Mouse (Mus musculus): Measurements from ENCODE around the gene Fam20b.

Fam20b gene

DNA sequence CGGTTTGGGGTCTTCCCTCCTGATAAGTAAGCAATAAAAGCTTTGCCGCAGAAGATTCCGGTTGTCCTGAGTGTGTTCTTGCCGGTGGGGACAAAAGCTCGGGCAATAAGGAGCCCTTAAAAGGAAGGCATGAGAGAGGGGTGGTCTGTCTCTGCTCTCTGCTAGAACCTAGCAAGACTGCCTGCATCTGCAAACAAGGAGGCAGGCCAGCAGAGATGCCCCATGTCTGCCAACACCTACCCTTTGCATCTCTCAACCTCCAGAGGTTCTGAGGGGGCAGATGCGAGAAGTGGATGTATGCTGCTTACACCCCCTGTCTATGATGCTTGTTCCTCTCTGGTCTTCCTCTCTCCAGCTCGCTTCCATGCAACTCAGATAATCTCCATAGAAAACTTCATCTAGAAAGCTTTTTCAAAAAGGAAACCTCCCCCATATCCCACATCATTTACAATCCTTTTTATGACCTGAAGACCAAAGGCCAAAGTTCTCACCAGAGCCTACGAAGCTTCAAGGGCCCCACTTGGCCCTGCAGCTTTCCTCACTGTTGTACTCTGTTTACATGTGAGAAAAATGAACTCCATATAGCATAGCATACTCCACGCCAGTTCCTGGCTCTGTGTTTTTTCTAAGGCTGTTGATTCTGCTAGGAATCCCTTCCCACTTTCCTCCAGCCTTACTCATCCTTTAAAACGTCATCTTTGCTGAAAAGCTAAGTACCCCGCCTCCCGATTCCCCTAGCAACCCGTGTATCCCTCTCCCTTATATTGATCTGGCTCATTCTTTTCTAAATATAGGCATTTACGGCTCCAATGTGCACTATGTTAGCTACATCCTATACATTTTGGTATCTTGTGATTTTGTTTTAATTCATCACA lies 8.6 kb upstream of the Fam20b start:
- no peak for DNase-seq

DNA sequence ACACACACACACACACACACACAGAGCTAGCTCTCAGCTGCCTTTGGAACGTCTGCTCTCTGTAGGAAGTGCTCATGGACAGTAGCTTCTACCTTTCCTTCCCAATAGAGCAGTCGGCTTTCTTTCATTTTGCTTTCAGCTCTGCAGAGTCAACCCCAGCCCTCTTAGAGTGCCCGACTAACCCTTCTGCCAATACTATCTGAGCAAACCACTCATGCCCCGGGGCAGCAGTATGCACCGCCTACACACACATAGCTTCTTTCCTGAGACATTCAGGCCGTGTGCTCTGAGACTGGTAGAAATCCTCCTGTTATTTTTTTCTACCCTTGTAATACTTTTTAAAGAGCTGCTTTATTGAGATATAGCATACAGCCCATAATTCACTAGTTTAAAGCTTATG lies 3.2 kb upstream of the Fam20b start:
- no peak for DNase-seq

DNA sequence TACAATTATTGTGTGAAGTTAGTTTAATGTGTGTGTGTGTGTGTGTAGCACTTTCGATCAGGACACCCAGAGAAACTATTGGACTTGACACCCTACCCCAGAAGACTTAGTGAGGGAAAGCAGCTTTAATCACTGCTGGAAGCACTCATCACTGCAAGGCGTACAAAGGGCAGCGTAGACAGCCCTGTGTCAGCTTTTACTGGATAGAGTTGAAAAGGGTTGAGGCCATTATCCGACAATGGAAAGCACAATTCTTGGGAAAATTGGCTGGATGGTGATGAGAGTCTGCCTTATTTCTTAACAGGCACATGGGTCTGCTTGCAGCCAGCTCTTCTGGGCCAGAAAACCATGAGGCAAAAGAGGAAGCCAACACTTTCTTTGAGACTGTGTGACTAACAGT lies 1.2 kb upstream of the Fam20b start:
- DNase-seq = no peak

DNA sequence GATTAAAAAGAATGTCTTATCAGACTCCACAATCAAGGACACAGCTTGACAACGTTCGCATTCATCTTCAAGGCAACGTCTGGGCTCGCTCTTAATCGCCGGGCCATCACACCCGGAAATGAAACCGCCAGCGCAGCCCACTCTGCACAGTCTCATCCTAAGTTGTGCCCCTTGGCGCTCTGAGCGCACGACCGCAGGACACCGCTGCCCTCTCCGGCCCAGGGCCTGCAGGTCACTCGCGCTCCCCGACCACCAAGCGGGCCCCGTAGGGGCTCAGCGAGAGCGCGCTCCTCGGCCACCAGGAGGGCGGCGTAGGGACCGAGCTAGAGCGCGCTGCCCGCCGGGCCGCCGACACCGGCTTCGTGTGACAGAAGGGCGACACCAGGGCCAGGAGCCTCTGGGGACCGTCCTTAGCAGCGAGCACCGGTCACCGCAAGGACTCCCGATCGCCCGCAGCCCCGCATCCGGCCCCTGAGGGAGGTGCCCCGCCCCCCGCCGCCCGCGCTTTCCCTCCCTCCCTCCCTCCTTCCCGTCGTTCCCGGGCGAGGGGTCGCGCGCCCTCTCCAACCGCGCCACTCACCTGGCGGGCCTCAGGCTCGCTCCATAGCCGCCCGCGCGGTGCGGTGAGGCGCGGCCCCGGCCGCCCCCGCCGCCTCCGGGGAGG lies 468 bp downstream of the Fam20b start:
- no peak for DNase-seq

DNA sequence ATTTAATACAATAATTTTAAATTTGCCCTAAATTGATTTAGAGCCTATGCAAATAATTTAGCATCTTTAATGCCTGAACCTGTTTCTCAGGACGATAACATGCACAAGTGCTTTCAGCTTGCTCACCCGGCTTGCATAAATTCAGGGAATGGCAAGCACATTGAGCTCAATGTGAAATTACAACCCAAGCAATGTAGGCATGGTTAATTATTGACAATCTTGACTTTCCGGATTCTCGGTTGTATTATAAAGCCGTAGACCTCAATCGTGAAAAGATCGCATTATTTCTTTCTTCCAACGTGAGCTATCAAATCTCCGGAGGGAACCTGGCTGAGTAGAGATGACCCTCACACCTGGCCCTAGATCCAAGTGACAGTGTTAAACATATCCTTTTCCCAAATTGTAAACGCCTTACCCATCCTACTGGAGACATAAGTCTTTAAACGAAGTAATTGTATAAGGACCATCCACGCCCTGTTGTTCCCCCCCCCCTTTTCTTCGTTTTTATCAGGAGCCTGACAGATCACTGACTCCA lies 1.1 kb downstream of the Fam20b start:
- DNase-seq = no peak

DNA sequence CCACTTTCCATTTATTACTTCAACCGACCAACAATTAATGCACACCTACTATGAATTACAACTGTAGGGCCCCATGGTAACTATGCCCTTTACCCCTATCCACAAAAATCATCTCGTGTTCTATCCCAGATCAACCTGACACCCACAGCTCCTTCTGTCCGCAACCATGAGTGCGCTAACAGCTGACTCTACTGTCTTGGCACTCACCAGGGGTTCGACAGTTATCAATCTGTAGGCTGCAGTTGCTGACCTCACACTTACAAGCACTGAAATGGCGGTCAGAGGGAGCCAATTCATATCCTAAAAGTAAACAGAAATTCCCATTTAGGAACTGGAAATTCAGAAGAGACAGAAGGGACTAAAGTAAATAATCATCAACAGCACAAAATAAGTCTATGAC lies 2.2 kb downstream of the Fam20b start:
- DNase-seq = no peak

DNA sequence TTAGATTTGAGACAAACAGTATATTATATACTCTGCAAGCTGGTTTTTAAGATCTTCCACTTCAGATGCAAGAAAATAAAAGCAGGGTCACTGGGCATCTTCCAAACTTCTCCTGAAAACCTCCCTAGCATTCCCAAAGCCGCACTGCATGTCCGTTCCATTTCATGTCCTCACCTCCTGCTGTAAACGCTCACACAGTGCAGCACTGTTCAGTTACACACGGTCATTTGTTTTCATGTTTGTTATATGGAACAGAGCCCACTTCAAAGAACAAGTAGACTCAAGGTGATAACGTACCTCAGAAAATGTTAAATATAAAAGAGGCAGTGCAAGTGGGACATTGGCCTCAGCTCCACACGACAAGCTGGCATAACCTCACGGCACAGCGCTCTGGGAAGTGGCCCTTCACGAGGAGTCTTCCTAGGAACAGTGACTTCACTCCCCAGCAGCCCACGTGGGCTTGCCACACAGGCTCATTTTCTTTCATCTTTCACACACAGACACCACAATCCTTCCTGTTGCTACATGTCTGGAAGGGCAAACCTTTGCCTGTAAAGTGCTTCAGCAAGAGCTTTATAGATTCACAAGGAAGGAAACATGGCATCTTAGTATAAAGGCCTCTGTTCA lies 8.3 kb downstream of the Fam20b start:
- no peak for DNase-seq

DNA sequence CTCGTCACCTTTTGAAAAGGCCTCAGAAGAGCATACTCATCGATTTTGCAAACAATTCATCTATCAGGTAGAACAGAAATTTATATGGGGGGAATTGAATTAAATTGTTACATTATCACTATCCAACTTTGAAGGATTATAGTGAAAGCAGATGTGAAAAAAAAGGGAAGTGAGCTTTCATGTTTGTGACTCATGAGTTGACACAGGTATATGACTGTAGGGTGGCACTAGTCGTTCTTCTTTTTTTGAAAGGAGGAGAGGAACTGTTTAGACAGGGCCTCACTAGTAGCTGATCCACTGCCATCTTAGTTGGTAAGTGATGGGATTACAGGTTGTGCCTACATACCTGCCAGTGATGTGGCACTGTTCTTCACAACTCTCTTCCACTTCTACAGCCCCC lies 10.2 kb downstream of the Fam20b start:
- DNase-seq = no peak

DNA sequence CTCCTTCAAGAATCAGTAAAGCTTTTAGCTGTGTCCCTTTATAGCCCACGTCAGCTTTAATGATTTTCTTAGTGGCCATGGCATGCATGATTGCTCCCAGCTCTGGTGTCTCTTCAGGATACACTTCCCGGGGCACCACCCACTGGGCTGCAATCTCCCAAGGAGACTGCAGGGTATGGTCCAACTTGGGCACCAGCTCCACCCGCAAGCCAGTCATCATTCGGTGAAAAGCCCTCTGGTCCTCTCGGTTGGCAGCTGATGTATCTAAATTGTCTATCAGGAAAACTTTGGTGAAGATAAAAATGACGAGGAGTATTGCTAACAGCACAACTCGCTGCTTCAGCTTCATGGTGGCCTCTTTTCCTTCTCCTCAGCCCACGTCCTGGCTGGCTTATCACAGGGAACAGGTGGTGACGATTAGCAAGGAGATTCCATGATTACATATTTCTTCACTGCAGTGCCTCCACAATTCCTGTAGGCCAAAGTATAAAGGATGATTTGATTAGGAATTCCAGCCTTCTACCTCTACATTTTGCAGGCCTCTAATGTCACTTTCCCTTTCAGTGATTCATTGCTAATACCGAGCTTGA lies 13.1 kb downstream of the Fam20b start:
- DNase-seq = no peak

DNA sequence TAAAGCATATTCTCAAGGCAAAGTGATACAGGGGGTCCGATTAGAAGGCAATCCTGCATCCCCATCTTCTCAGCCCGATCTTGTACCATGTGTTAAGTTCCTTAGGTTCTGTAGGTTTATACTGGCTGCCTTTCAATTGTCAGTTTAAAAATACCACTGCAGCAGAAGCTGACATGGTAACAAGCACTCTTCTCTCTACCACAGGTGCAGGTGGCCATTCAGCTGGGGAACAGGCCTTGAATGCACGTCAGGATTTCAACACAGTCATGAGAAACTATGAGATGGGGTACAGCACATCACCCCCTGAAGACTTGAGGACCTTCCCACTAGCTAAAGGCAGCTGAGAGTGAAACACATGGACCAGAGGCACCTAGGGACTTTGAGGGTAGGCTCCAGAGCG lies 15.4 kb downstream of the Fam20b start:
- DNase-seq = no peak

DNA sequence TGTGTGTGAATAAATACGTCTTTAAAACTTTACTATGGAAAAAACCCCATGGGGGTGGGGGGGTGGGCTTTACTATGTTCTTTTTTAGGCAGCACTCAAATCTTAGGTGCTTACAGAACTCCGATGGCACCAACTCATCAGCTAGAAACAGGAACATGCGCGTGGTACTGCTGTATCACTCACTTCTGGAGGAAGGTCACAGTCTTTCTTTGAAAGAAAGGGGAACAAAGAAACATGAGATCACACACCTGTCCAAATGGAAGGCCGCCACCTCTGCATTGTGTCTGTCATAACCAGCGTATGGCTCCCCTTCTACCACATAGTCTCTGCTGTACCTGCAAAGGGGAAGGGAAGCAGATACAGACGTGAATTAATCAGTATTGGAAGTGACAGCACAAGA lies 16.7 kb downstream of the Fam20b start:
- DNase-seq = no peak

DNA sequence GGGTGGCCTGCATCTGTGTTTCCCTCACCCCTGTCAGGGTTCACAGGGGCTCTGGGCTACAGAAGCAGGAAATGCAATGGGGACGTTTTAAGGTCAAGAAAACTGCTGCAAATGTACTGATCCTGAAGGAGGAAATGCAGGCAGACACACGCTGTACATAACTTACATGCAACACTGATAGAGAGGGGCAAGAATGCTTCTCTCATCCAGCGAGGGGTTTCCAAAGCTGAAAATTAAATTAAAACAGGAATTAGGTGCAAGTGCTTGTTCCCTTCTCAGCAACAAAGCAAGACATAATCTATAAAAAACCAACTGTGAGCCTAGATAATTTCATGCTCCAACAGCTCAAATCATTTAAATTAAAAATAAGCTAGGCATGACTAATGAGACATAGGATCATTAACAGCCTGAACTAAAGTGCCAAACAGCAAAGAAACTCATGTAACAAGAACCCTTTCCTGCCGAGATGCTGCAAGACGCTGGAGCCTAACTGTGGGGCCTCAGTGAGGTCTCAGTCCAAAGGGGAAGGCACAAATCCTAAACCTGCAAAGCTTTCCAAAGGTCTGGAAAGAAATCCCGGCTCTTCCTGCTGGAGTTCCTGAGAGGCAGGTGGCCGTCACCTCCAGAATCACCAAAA lies 32.7 kb downstream of the Fam20b start:
- DNase-seq = no peak

DNA sequence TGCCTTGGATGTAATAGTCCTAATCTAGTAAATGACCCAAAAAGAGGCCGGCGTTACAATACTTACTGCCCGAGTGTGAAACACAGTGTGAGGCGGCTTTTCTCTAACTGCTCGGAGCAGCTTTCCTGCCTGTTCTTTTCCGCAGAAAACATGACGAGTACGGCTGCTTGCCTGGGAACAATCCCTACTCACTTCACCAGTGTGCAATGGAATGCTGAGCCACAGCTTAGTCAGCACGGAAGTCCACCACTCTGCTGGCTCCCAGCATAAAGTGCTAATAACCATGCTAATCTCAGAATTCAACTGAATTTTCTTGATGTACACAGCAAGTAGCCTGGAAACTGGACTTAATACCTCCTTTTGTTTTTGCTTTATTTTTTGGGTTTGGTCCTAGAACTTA lies 39.3 kb downstream of the Fam20b start:
- no peak for DNase-seq

DNA sequence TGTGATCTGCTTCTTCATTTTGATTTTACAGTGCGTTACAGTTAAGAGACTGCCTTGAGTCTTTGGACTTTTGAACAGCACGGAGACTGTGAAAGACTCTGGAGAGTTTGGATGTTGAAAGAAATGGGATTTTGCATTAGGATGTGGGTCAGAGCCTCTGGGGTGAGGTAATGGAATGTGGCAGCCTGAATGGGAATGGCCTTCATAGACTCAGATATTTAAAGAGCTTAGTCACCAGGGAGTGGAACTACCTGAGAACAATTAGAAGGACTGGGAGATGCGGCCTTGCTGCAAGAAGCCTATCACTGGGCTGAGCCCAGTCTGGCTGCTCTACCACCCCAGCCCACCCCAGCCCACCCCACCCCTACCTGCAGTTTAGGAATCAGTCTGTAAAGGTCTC lies 41.7 kb downstream of the Fam20b start:
- DNase-seq = no peak

DNA sequence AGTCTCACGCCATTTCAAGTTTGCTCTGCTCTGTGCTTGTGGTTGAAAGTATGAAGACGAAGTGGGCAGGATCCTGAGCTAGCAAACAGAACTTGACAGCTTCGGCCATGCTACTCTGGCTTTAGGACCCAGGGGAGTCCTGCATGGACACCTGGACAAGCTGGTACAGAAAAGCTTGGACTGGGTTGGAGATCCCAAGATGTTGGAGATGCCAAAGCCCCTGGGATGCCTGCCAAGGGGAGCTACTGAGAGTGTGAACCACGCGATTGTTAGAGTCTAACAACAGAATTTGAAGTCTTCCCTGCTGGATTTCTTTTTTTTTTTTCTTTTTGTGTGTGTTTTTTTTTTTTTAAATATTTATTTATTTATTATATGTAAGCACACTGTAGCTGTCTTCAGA lies 42.3 kb downstream of the Fam20b start:
- DNase-seq = peak; percentile 38

DNA sequence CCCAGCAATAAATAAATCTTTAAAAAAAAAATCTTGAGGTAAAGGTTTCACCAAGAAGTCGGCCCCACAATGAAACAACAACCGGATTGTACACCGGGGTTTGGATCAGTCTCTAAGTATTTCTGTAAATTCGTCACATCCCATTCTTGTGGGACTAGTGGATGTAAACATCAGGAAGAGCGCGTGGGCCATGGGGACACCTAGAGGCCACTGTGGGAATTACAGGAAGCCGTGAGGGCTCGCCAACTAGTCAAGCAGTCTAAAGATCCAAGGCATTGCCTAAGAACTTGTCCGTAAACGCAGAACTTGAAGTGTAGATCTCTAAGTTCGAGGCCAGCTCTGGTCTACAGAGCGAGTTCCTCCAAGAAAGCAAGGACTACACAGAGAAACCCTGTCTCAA lies 42.7 kb downstream of the Fam20b start:
- DNase-seq = peak; percentile 52

DNA sequence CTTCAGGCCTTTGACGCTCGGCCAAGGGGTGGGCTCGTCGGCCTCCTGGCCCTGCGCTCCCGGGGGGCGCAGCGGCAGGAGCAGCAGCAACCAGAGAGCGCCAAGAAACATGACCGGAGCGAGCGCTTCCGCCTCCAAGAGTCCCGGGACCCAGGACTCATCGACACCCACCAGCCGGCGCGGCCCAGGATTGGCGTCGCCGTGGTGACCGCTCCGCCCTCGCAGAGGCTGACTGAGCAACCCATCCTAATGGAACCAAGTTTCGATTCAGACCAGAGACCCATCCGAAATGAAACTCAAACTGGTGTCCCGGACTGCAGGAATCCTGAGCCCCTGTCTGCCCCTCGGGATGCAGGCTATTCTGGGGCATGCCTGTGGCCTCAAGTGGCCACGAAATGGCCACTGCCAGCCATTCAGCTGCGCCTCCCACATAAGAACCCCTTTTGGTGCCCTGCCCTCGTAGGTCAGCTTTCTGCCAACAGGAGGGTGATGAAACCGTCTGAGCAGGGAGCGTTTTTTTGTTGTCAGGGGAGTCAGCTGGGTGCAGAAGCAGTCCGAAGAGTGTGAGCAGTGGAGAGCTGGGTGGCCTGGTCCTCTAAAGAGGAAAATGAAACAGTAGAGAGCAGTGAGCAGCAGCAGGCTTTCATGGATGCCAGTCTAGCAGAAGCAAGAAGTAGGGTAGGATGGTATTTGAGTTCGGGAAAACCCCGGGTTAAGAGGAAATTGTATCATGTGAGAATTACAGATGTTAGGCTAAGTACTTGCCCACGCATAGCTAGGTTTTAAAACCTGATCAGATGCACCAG lies 44.5 kb downstream of the Fam20b start, which contains the start of gene Tor3a:
Gene Tor3a, minus strand, starts transcription at position 162 of the 806 bp plus-strand sequence.
- DNase-seq = peak; percentile 50

DNA sequence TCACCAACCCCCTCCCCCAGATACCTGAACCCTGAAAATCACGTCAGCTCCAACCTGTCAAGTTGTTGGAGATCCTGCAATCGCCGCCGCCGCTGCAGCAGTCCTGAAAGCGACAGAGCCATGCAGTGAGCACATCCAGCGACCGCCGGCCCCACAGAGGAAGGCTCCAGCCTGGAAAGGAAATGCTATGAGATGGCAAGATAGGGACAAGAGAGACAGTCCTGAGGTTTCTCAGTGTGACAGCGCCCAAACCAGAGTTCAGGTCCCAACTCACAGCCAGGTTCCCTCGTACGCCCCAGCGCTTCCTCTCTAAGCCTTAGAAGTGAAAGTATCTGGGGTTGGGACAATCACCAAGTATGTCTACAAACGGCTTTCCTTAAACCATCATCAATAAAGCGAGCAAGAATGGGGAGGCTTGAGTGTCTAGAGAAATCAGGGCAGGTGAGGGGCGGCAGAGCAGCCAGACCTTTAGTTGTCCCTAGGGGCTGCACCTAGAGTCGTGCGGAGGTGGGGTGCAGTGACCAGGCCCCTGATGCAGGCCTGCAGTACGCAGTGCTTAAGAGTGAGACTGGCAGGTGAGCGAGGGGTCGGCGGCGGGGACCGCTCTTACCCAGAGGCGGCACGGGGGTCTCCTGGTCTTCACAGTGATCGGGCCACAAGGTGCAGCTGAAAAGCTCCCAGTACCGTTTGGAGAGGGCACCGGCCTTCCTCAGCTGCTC lies 45.3 kb downstream of the Fam20b start:
- DNase-seq = no peak

DNA sequence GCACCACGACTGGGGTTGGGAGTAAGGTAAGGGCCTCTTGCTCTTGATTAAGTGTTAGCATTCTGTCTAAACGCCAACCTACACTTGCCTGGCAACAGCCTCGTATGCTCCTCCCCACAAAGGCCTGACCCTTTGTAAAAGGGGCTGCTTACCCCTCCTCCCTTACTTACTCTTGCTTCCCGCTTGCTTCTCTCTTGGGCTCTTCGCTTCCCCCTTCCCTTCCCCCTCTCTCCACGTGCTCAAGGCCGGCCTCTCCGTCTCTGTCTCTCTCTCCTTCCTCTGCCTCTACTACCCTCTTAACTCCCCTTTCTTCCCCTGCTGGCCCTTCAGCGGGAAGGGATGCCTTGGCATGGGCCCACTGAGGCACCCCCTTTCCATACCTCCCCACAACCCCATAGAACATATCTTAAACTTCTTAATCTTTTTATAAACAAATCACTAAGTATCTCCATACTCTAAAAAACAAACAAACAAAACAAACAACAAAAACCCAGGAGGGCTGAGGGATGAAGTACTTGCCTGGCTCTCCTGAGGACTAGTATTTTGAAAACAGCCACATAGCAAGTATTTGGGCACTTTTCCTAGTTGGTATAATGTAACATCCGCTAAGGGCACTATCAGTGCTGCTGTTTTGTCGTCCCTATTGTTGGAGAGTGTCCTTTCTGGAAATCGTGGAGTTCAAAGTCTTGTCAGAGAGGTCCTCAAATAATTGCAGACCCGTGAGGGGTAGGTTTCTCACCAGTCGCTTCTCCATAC lies 46.0 kb downstream of the Fam20b start:
- no peak for DNase-seq

DNA sequence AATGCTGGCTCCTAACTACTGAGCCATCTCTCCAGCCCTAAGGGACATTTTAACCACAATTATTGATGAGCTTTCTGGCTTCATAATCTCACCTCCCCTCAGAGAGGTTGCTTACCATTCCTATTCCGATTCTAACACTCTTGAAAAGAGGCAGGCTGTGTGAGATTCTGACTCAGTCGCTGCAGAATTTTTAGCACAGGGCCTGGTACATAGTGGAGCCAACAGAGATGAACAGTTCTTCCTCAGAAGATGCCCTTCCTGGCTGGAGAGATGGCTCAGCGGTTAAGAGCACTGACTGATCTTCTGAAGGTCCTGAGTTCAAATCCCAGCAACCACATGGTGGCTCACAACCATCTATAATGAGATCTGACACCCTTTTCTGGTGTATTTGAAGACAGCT lies 47.0 kb downstream of the Fam20b start:
- no peak for DNase-seq

All from right cerebral cortex, postnatal 4 days (tissue).